Mouse (Mus musculus) brain, embryonic 14.5 days (tissue): ENCODE data around the gene Odf2.

ENCODE experiments used
- CTCF ChIP-seq: fragments of 200-500 bp; IDR thresholded peaks from 2 replicates; pipeline ENCODE4 v1.5.1; 2012; ENCODE audit warnings: inconsistent platforms, mild to moderate bottlenecking, moderate library complexity, borderline replicate concordance; ENCODE audit not compliant: insufficient read depth, insufficient read length; ENCODE audit errors: extremely low read depth
- POLR2A ChIP-seq: fragments of 200-500 bp; IDR thresholded peaks from 2 replicates; pipeline ENCODE4 v1.6.1; 2012; ENCODE audit warnings: mild to moderate bottlenecking, inconsistent platforms, borderline replicate concordance; ENCODE audit not compliant: poor library complexity, insufficient read depth, insufficient read length, severe bottlenecking; ENCODE audit errors: extremely low read depth

GRCm38 (mm10) chr2:29856451-29857260 lies 32.4 kb upstream of the Odf2 start:
- TF ChIP-seq POLR2A (no peak), CTCF (no peak)
